Mouse (Mus musculus) hindbrain, postnatal 0 days (tissue): ENCODE measurements around the gene Mical2. TPM values are rescaled to one million over a fixed set of nuclear protein-coding genes. Genes with fewer than 3 reads are reported as not detected.

Experiments used
- ATAC-seq: fragments of 200-750 bp; cut with Nextera tagmentation; 2 replicates; pipeline ENCODE4 v1.8.0; 2017; ENCODE audit warnings: mild to moderate bottlenecking, moderate TSS enrichment, moderate library complexity
- DNase-seq: peaks from one replicate; pipeline ENCODE4 v3.0.0-alpha.2; 2015; ENCODE audit warnings: low spot score
- H3K27ac ChIP-seq: fragments of 300-500 bp; sonication (generic); 2 replicates; pipeline ENCODE4 v1.5.1; 2014; ENCODE audit warnings: mild to moderate bottlenecking
- H3K27me3 ChIP-seq: fragments of 300-500 bp; sonication (generic); 2 replicates; pipeline ENCODE4 v1.6.1; 2014; ENCODE audit warnings: low read length, mixed read lengths; ENCODE audit not compliant: insufficient read depth
- H3K36me3 ChIP-seq: fragments of 300-500 bp; sonication (generic); 2 replicates; pipeline ENCODE4 v1.6.1; 2014; ENCODE audit warnings: low read length, mixed read lengths; ENCODE audit not compliant: insufficient read depth
- H3K4me1 ChIP-seq: fragments of 300-500 bp; sonication (generic); 2 replicates; pipeline ENCODE4 v1.6.1; 2014; ENCODE audit warnings: antibody characterized with exemption, low read length, mixed read lengths; ENCODE audit not compliant: insufficient read depth
- H3K4me2 ChIP-seq: fragments of 300-500 bp; sonication (generic); 2 replicates; pipeline ENCODE4 v1.6.1; 2014; ENCODE audit warnings: low read depth, mild to moderate bottlenecking, low read length, moderate library complexity, mixed read lengths
- H3K4me3 ChIP-seq: fragments of 300-500 bp; sonication (generic); 2 replicates; pipeline ENCODE4 v1.5.1; 2014; ENCODE audit warnings: low read length
- H3K9ac ChIP-seq: fragments of 300-500 bp; sonication (generic); replicated peaks from 2 replicates; pipeline ENCODE4 v1.6.1; 2014; ENCODE audit warnings: mild to moderate bottlenecking, low read length, moderate library complexity, mixed read lengths
- H3K9me3 ChIP-seq: fragments of 300-500 bp; sonication (generic); 2 replicates; pipeline ENCODE4 v1.6.1; 2016; ENCODE audit warnings: low read length, mixed read lengths
- CTCF ChIP-seq: IDR thresholded peaks from 2 replicates; pipeline ENCODE4 v1.5.1; 2016; ENCODE audit warnings: antibody characterized with exemption, control low read depth, low read depth
- WGBS: fragments of 180-500 bp; shearing (Covaris S2); extraction: QIAGEN DNeasy Blood & Tissue Kit; methylation state at CpG from one replicate; pipeline ENCODE4 v1.1.7; 2014; 5-methylcytosine and 5-hydroxymethylcytosine counted together
- polyA plus RNA-seq: library from polyadenylated mRNA; unstranded; fragments of >200 nt; fragmentation: Nextera tagmentation; extraction: Ambion mirVana; gene quantifications from 2 replicates; pipeline ENCODE4 v1.2.1, GENCODE M21; 2015
- total RNA-seq: library from RNA; depleted of rRNA; stranded (reverse); fragments of >200 nt; gene quantifications from 2 replicates; pipeline ENCODE4 v1.2.3, GENCODE M21; 2014

Mical2 gene
- total and polyA plus RNA-seq, 2 experiments from 2014 or later = 6.4 to 16.5 TPM

DNA sequence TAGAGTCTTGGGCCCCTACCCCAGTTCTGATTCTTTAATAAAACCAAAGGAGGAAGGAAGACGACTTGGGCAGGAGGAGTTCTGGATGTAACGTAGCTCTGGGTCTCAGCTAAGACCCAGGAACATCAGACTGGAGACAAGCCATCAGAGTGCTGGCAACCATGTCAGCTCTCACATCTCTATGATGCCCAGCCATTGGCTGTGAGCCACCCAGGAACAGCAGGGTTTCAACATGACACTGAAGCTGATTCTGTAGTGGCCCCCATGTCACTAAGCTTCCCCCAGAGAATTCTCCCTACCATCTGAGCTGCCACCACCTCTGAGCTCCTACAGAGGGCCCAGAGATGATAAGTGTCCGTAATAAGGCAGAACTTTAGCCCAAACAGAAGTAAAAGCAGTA lies 184.3 kb downstream of the Mical2 start:
- H3K27me3 ChIP-seq = no peaks in the 10 kb centered on the region
- H3K4me2 ChIP-seq = no peak overlapping the region
- no peaks in the 10 kb centered on the region for H3K36me3 ChIP-seq
- peaks cover 10% of the 10 kb centered on the region; the same call in 1 of the 2 replicates for H3K4me1 ChIP-seq
- H3K4me3 ChIP-seq = no peak overlapping the region
- DNase-seq (no peak), ATAC-seq (no peak)
- 79% methylated on average over 3 of the region's 3 CpGs for WGBS
- no peak for TF ChIP-seq CTCF
- no peak overlapping the region for H3K27ac ChIP-seq
- H3K9ac ChIP-seq = no peak overlapping the region
- H3K9me3 ChIP-seq = no peaks in the 10 kb centered on the region

DNA sequence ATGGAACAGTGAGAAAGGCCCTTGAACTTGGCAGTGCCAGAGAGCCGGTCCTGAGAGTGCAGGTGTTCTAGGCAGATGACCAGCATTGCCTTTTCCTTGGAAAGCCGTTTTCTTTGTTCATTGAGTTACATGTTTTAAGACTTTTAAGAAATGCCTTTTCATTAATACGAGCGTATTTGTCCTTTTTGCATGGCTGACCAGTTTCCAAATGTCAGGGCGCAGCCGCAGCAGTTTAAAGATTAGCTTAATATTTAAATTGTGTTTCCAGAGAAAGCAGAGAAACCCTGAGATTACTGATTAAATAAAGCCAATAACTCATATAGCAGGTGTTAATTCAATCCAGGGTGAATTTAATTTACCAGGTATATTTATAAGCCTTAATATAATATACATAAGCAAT lies 187.6 kb downstream of the Mical2 start:
- WGBS = 75% methylated on average over 6 of the region's 6 CpGs
- ATAC-seq = no peak

DNA sequence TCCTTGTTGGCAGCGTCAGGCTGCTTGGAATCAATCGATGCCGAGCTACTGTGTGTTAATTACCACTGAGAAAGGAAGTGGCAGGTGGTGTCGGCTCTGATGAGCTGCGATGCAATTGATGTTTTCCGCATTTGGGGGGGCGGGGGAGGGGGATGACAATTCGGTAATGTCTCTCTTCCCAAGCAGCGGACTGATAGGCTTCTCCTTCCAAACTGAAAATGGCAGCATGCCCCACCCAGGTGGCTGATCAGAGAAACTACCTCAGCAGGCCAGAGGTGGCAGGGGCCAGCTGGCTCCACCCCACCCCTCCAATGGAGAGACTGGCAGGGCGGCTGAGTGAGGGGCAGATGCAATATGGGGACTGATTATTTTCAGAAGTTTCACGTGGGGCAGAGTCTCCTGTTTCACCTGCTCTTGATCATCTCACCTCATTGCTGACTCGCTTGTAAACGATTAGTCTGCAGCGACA lies 190.4 kb downstream of the Mical2 start:
- ATAC-seq (peak; percentile 59; the same call in 1 of the 2 replicates), DNase-seq (peak; percentile 67)
- whole genome bisulfite sequencing = 14% methylated on average over 14 of the region's 14 CpGs

More for the DNA sequence above, 187.6 kb downstream of the Mical2 start:
- peaks cover 12% of the 10 kb centered on the region; the same call in 1 of the 2 replicates for H3K4me1 ChIP-seq
- H3K36me3 ChIP-seq = no peaks in the 10 kb centered on the region
- H3K27me3 ChIP-seq = no peaks in the 10 kb centered on the region
- H3K4me3 ChIP-seq = no peak overlapping the region
- no peak overlapping the region for H3K27ac ChIP-seq
- TF ChIP-seq CTCF = no peak
- H3K4me2 ChIP-seq = no peak overlapping the region
- no peaks in the 10 kb centered on the region for H3K9me3 ChIP-seq
- H3K9ac ChIP-seq = no peak overlapping the region
- DNase-seq = no peak

DNA sequence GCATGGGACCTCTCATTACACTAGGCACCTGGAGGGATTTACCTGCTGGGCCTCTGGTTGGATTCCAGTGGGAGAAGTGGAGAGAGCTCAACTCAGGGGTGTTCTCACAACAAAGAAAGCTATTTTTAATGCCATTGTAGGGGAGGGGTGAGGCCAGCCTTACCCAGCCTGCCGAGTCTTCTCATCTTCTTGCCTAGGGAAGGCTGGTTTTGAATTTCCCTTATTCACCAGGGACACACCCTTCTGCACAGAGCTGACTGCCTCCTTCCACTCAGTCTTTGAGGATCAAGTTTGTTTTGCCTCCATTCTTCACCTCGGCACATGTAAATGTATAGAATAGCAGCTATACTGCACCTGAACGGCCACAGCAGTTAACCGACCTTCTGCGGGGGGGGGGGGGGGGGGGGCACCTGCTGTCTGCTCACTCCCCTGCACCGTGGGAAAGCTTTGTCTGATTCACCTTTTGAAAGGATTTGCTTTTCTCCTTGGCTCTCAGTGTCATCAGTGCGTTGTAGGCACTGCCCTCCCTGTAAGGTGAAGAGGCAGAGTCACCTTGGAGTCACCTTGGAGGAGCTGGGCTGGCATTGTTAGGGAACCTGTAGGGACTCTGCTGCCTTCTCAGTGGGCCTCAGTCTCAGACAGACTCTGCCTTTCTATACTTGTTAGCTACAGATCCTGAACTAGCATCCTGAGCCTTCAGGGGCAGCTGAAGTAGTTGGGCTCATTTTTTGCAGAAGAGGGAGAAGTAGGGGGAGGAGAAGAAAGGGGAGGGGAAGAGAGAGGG lies 191.3 kb downstream of the Mical2 start:
- DNase-seq = no peak
- H3K9me3 ChIP-seq = no peaks in the 10 kb centered on the region
- TF ChIP-seq CTCF = no peak
- no peaks in the 10 kb centered on the region for H3K36me3 ChIP-seq
- H3K27ac ChIP-seq = peak overlapping the region; percentile 15; the same call in 1 of the 2 replicates
- H3K4me1 ChIP-seq = peaks cover 12% of the 10 kb centered on the region; the same call in 1 of the 2 replicates
- peak; percentile 45; the same call in 1 of the 2 replicates for ATAC-seq
- H3K27me3 ChIP-seq = no peaks in the 10 kb centered on the region
- WGBS = 13% methylated on average over 7 of the region's 7 CpGs
- H3K9ac ChIP-seq = no peak overlapping the region
- H3K4me2 ChIP-seq = peak overlapping the region; percentile 34
- no peak overlapping the region for H3K4me3 ChIP-seq

More for the DNA sequence above, 190.4 kb downstream of the Mical2 start:
- H3K4me3 ChIP-seq = no peak overlapping the region
- no peaks in the 10 kb centered on the region for H3K36me3 ChIP-seq
- H3K9ac ChIP-seq = no peak overlapping the region
- H3K27me3 ChIP-seq = no peaks in the 10 kb centered on the region
- no peaks in the 10 kb centered on the region for H3K9me3 ChIP-seq
- peak overlapping the region; percentile 34 for H3K4me2 ChIP-seq
- H3K27ac ChIP-seq = peak overlapping the region; percentile 15; the same call in 1 of the 2 replicates
- 0 out of 2 replicates have a peak, but pooled peaks have one; percentile 4 for TF ChIP-seq CTCF
- H3K4me1 ChIP-seq = peaks cover 12% of the 10 kb centered on the region; the same call in 1 of the 2 replicates

DNA sequence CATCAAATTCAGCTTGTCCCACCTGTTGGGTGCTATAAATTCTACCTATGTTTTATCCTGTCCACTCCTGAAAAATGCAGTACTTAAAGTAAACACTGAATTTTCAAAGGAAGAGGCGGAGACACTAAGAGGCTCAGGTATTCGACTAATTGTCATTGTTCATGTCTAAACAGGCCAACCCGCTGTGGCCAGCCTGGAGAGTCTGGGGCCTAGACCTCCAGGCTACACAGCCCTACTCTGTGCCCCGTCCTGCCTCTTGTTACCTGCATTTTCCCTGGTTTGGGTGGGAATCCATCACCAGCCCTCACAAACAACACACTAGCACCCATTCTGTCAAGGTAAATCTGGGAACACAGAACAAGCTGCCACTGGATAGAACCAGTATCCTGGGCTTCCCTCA lies 191.9 kb downstream of the Mical2 start:
- no peak for DNase-seq
- WGBS = 78% methylated on average over 4 of the region's 4 CpGs
- Histone ChIP-seq H3K9me3 (no peaks in the 10 kb centered on the region), H3K36me3 (no peaks in the 10 kb centered on the region), H3K9ac (no peak overlapping the region), H3K27ac (no peak overlapping the region), H3K4me3 (no peak overlapping the region), H3K4me2 (no peak overlapping the region), H3K27me3 (no peaks in the 10 kb centered on the region), H3K4me1 (peaks cover 12% of the 10 kb centered on the region; the same call in 1 of the 2 replicates)
- no peak for ATAC-seq
- no peak for TF ChIP-seq CTCF

DNA sequence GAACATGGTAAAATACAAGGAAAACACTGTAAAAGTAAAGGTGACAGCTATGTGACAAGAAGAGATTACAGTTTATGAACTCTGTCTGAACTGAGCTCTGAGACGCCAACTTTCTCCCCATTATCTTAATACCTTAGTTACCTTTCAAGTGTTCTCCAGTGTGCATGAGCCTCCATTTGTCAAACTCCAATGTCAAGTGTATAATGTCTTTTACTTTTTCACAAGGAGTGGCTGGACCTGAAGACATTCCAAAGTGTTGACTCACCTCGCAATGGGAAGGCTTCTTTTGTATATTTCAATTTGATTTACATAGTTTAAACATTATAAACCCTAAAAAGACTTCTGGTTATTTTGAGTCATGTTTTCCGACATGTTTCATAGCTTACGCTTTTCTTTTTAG lies 197.8 kb downstream of the Mical2 start:
- 93% methylated on average over 4 of the region's 4 CpGs for WGBS
- H3K36me3 ChIP-seq = no peaks in the 10 kb centered on the region
- ATAC-seq = no peak

More for the DNA sequence above, 197.8 kb downstream of the Mical2 start:
- DNase-seq = no peak
- H3K9ac ChIP-seq = no peak overlapping the region
- peaks cover 4% of the 10 kb centered on the region; the same call in 1 of the 2 replicates for H3K4me1 ChIP-seq
- H3K27ac ChIP-seq = no peak overlapping the region
- H3K9me3 ChIP-seq = no peaks in the 10 kb centered on the region
- H3K27me3 ChIP-seq = no peaks in the 10 kb centered on the region
- no peak overlapping the region for H3K4me2 ChIP-seq
- TF ChIP-seq CTCF = no peak
- no peak overlapping the region for H3K4me3 ChIP-seq
